Mouse (Mus musculus) megakaryocyte, embryonic 14.5 days (primary cell): ENCODE data around the gene Sh3bgrl2.

Experiments used
- FLI1 ChIP-seq: IDR thresholded peaks from 2 replicates; pipeline ENCODE4 v1.6.1; 2012; ENCODE audit warnings: low read length, inconsistent platforms, mixed read lengths
- GATA1 ChIP-seq: IDR thresholded peaks from 3 replicates; pipeline ENCODE4 v1.6.1; 2012; ENCODE audit warnings: mixed read lengths, low read length, inconsistent platforms, borderline replicate concordance

- TF ChIP-seq FLI1 (no peak), GATA1 (no peak)
Measured at GRCm38 (mm10) chr9:83661811-83662210, 113.7 kb downstream of the Sh3bgrl2 start.
